Mouse (Mus musculus): Measurements from ENCODE around the gene Tob2. TPM values are rescaled to one million over a fixed set of nuclear protein-coding genes. Genes with fewer than 3 reads are reported as not detected.

Tob2 gene
- polyA plus RNA-seq, 1 experiment from 2014 or later, result 15.7 TPM

- H3K9me3 ChIP-seq (ENCODE audit: control insufficient read depth, low read length), result no peaks in the 10 kb centered on the region
- no peak for ATAC-seq
- no peak overlapping the region for H3K27ac ChIP-seq (ENCODE audit: low read depth, low read length)
- no peaks in the 10 kb centered on the region for H3K36me3 ChIP-seq (ENCODE audit: control insufficient read depth, insufficient read depth, low read length)
- H3K4me3 ChIP-seq (ENCODE audit: low read length), result no peak overlapping the region
- peaks cover 2% of the 10 kb centered on the region; the same call in 1 of the 2 replicates for H3K27me3 ChIP-seq (replicated peaks; ENCODE audit: control insufficient read depth, insufficient read depth, low read length)
- H3K4me2 ChIP-seq (ENCODE audit: low read length), result no peak overlapping the region
- no peak overlapping the region for H3K9ac ChIP-seq (ENCODE audit: low read depth, low read length)
- 70% methylated on average over 10 of the region's 10 CpGs for WGBS
- peaks cover 17% of the 10 kb centered on the region for H3K4me1 ChIP-seq (ENCODE audit: control insufficient read depth, insufficient read depth, low read depth, low read length)
Observed at GRCm38 (mm10) chr15:81835007-81835880, 23.4 kb downstream of the Tob2 start.

- no peaks in the 10 kb centered on the region for H3K36me3 ChIP-seq (ENCODE audit: control insufficient read depth, insufficient read depth, low read length)
- 45% methylated on average over 3 of the region's 3 CpGs for WGBS
- no peak overlapping the region for H3K4me3 ChIP-seq (ENCODE audit: low read length)
- peaks cover 12% of the 10 kb centered on the region for H3K4me1 ChIP-seq (ENCODE audit: control insufficient read depth, insufficient read depth, low read depth, low read length)
- no peak overlapping the region; the same call in 1 of the 2 replicates for H3K9ac ChIP-seq (ENCODE audit: low read depth, low read length)
- peaks cover 2% of the 10 kb centered on the region; the same call in 1 of the 2 replicates for H3K27me3 ChIP-seq (replicated peaks; ENCODE audit: control insufficient read depth, insufficient read depth, low read length)
- H3K9me3 ChIP-seq (ENCODE audit: control insufficient read depth, low read length), result no peaks in the 10 kb centered on the region
- no peak overlapping the region for H3K27ac ChIP-seq (ENCODE audit: low read depth, low read length)
- no peak overlapping the region for H3K4me2 ChIP-seq (ENCODE audit: low read length)
- no peak for ATAC-seq
Observed at GRCm38 (mm10) chr15:81834171-81834841, 24.3 kb downstream of the Tob2 start.

- ATAC-seq, result no peak
- Histone ChIP-seq H3K27me3 (replicated peaks; ENCODE audit: control insufficient read depth, insufficient read depth, low read length) (peaks cover 2% of the 10 kb centered on the region; the same call in 1 of the 2 replicates), H3K9me3 (ENCODE audit: control insufficient read depth, low read length) (no peaks in the 10 kb centered on the region), H3K4me3 (ENCODE audit: low read length) (no peak overlapping the region), H3K4me2 (ENCODE audit: low read length) (no peak overlapping the region), H3K27ac (ENCODE audit: low read depth, low read length) (no peak overlapping the region), H3K9ac (ENCODE audit: low read depth, low read length) (no peak overlapping the region), H3K4me1 (ENCODE audit: control insufficient read depth, insufficient read depth, low read depth, low read length) (peaks cover 12% of the 10 kb centered on the region), H3K36me3 (ENCODE audit: control insufficient read depth, insufficient read depth, low read length) (no peaks in the 10 kb centered on the region)
- WGBS, result 82% methylated on average over 4 of the region's 4 CpGs
Observed at GRCm38 (mm10) chr15:81833481-81833880, 25.1 kb downstream of the Tob2 start.

GRCm38 (mm10) chr15:81832219-81832618, 26.4 kb downstream of the Tob2 start:
- H3K4me1 ChIP-seq (ENCODE audit: control insufficient read depth, insufficient read depth, low read depth, low read length), result peaks cover 12% of the 10 kb centered on the region
- no peak overlapping the region for H3K4me2 ChIP-seq (ENCODE audit: low read length)
- no peak for ATAC-seq
- H3K36me3 ChIP-seq (ENCODE audit: control insufficient read depth, insufficient read depth, low read length), result 0 out of 2 replicates have a peak, but pooled peaks cover 2% of the 10 kb centered on the region
- H3K4me3 ChIP-seq (ENCODE audit: low read length), result no peak overlapping the region
- WGBS, result 91% methylated on average over 3 of the region's 3 CpGs
- no peak overlapping the region for H3K27ac ChIP-seq (ENCODE audit: low read depth, low read length)
- no peaks in the 10 kb centered on the region for H3K9me3 ChIP-seq (ENCODE audit: control insufficient read depth, low read length)
- peaks cover 2% of the 10 kb centered on the region; the same call in 1 of the 2 replicates for H3K27me3 ChIP-seq (replicated peaks; ENCODE audit: control insufficient read depth, insufficient read depth, low read length)
- H3K9ac ChIP-seq (ENCODE audit: low read depth, low read length), result no peak overlapping the region

GRCm38 (mm10) chr15:81831136-81831825, 27.3 kb downstream of the Tob2 start:
- Histone ChIP-seq H3K36me3 (ENCODE audit: control insufficient read depth, insufficient read depth, low read length) (peaks cover 3% of the 10 kb centered on the region; the same call in 1 of the 2 replicates), H3K27ac (ENCODE audit: low read depth, low read length) (no peak overlapping the region; the same call in 1 of the 2 replicates), H3K4me3 (ENCODE audit: low read length) (no peak overlapping the region), H3K4me2 (ENCODE audit: low read length) (no peak overlapping the region; the same call in 1 of the 2 replicates), H3K27me3 (replicated peaks; ENCODE audit: control insufficient read depth, insufficient read depth, low read length) (no peaks in the 10 kb centered on the region), H3K9me3 (ENCODE audit: control insufficient read depth, low read length) (no peaks in the 10 kb centered on the region), H3K9ac (ENCODE audit: low read depth, low read length) (peak overlapping the region; percentile 11), H3K4me1 (ENCODE audit: control insufficient read depth, insufficient read depth, low read depth, low read length) (peaks cover 8% of the 10 kb centered on the region)
- peak; percentile 94 for ATAC-seq
- WGBS, result 14% methylated on average over 24 of the region's 24 CpGs

GRCm38 (mm10) chr15:81830530-81830929, 28.1 kb downstream of the Tob2 start:
- Histone ChIP-seq H3K9ac (ENCODE audit: low read depth, low read length) (no peak overlapping the region), H3K4me1 (ENCODE audit: control insufficient read depth, insufficient read depth, low read depth, low read length) (peaks cover 3% of the 10 kb centered on the region), H3K4me3 (ENCODE audit: low read length) (no peak overlapping the region), H3K36me3 (ENCODE audit: control insufficient read depth, insufficient read depth, low read length) (peaks cover 11% of the 10 kb centered on the region), H3K27ac (ENCODE audit: low read depth, low read length) (no peak overlapping the region), H3K4me2 (ENCODE audit: low read length) (no peak overlapping the region), H3K9me3 (ENCODE audit: control insufficient read depth, low read length) (no peaks in the 10 kb centered on the region), H3K27me3 (replicated peaks; ENCODE audit: control insufficient read depth, insufficient read depth, low read length) (no peaks in the 10 kb centered on the region)
- no peak for ATAC-seq
- WGBS, result 92% methylated on average over 4 of the region's 4 CpGs

GRCm38 (mm10) chr15:81829208-81829580, 29.4 kb downstream of the Tob2 start:
- WGBS, result 68% methylated on average over 2 of the region's 2 CpGs
- peaks cover 18% of the 10 kb centered on the region for H3K36me3 ChIP-seq (ENCODE audit: control insufficient read depth, insufficient read depth, low read length)
- H3K4me2 ChIP-seq (ENCODE audit: low read length), result no peak overlapping the region
- H3K9ac ChIP-seq (ENCODE audit: low read depth, low read length), result no peak overlapping the region
- H3K27ac ChIP-seq (ENCODE audit: low read depth, low read length), result no peak overlapping the region
- no peak overlapping the region for H3K4me3 ChIP-seq (ENCODE audit: low read length)
- no peak for ATAC-seq
- no peaks in the 10 kb centered on the region for H3K27me3 ChIP-seq (replicated peaks; ENCODE audit: control insufficient read depth, insufficient read depth, low read length)
- no peaks in the 10 kb centered on the region for H3K9me3 ChIP-seq (ENCODE audit: control insufficient read depth, low read length)
- H3K4me1 ChIP-seq (ENCODE audit: control insufficient read depth, insufficient read depth, low read depth, low read length), result peaks cover 3% of the 10 kb centered on the region; the same call in 1 of the 2 replicates

GRCm38 (mm10) chr15:81828426-81829207, 30.0 kb downstream of the Tob2 start:
- Histone ChIP-seq H3K4me3 (ENCODE audit: low read length) (no peak overlapping the region), H3K9ac (ENCODE audit: low read depth, low read length) (no peak overlapping the region), H3K9me3 (ENCODE audit: control insufficient read depth, low read length) (no peaks in the 10 kb centered on the region), H3K4me1 (ENCODE audit: control insufficient read depth, insufficient read depth, low read depth, low read length) (peaks cover 3% of the 10 kb centered on the region; the same call in 1 of the 2 replicates), H3K27ac (ENCODE audit: low read depth, low read length) (no peak overlapping the region), H3K27me3 (replicated peaks; ENCODE audit: control insufficient read depth, insufficient read depth, low read length) (no peaks in the 10 kb centered on the region), H3K4me2 (ENCODE audit: low read length) (no peak overlapping the region), H3K36me3 (ENCODE audit: control insufficient read depth, insufficient read depth, low read length) (peaks cover 23% of the 10 kb centered on the region)
- 89% methylated on average over 7 of the region's 7 CpGs for WGBS
- no peak for ATAC-seq
